Mouse (Mus musculus) gastrocnemius, adult 2 months (tissue): Measurements from ENCODE around the gene Sumf1. TPM values are rescaled to one million over a fixed set of nuclear protein-coding genes. Genes with fewer than 3 reads are reported as not detected.

Experiments
- DNase-seq: peaks from one replicate; pipeline ENCODE4 v3.0.0; 2022
- H3K27ac ChIP-seq: fragments of 200-600 bp; 2 replicates; pipeline ENCODE4 v1.8.1; 2022; ENCODE audit warnings: mild to moderate bottlenecking
- H3K4me3 ChIP-seq: fragments of 200-600 bp; 2 replicates; pipeline ENCODE4 v1.8.1; 2022; ENCODE audit warnings: mild to moderate bottlenecking, moderate library complexity
- CTCF ChIP-seq: fragments of 200-600 bp; IDR thresholded peaks from 2 replicates; pipeline ENCODE4 v1.8.1; 2022; ENCODE audit warnings: antibody characterized with exemption, mild to moderate bottlenecking, moderate library complexity
- intact Hi-C: fragments of 180-260 bp; cut with DNase I; formaldehyde crosslinking; loops from one replicate; pipeline ENCODE4 v1.15.1; 2025
- total RNA-seq, 2 experiments: library from RNA; stranded (reverse); gene quantifications; 2 replicates each; pipeline ENCODE4 v1.2.3; 2021

Sumf1 gene
- total RNA-seq, 2 experiments from 2014 or later: 7.4 to 9.4 TPM

GRCm38 (mm10) chr6:108222435-108222834 lies 37.1 kb upstream of the Sumf1 start:
- DNase-seq: no peak
- TF ChIP-seq CTCF: no peak
- peak overlapping the region; percentile 51 for H3K27ac ChIP-seq
- H3K4me3 ChIP-seq: no peak overlapping the region; the same call in none of the 2 replicates
- intact Hi-C loops: no loop called here

- intact Hi-C loops: no loop called here
- peak overlapping the region; percentile 64 for H3K27ac ChIP-seq
- no peak overlapping the region for H3K4me3 ChIP-seq
- DNase-seq: peak; percentile 58
- TF ChIP-seq CTCF: no peak
Observed at GRCm38 (mm10) chr6:108217987-108218386, 32.6 kb upstream of the Sumf1 start.

DNA sequence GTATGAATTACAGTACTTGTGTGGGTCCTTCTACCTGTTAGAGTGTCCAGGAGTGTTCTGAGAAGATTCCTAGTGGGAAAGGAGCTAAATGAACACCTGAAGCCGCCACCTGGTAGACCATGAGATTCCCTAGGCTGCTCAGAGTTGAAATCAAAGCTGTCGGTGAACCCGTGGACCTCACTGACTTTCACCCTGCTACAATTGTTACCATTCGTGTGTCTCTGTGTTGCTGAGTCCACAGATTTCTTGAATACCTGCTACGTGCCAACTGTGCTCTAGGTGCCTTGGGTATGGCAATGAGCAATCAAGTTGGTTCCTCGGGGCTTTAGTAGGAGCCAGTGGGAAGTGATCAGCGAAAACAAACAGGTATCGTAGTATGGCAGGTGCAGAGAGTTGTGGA lies 31.4 kb upstream of the Sumf1 start:
- H3K27ac ChIP-seq: no peak overlapping the region
- no peak for DNase-seq
- no peak overlapping the region for H3K4me3 ChIP-seq
- TF ChIP-seq CTCF: no peak
- intact Hi-C loops: no loop called here

- no peak for TF ChIP-seq CTCF
- H3K4me3 ChIP-seq: peak overlapping the region; percentile 96
- no peak for DNase-seq
- peak overlapping the region; percentile 16 for H3K27ac ChIP-seq
- intact Hi-C loops: no loop called here
Observed at GRCm38 (mm10) chr6:108216091-108216490, 30.7 kb upstream of the Sumf1 start.

DNA sequence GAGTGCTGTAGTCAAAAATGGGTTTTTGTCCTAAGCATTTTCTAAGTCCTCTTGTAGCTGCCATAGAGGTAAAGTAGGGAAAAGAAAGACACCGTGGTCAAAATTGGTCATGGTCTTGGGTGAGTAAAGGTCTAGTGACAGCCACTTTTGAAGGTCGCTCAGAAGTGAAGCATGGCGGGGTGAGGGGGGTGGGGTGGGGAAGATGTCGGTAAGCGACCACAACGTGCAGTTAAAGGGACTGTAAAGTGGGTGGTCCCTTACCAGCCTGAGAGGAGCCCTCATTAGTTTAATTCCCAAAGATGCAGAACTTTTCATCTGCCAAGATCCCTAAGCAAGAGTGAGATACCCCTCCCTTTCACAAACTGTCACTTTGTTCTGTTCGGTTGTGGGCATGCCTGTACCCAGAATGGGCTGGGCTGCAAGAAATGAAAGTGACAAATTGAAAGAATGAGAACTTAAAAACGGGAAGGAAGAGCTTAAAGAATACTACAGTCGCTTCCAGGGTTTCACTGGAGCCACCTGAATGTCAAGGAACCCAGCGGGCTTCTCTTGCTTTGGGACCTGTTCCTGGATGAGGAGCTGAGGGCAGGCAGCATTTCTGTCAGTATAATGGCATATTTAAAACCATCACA lies 29.0 kb upstream of the Sumf1 start:
- H3K4me3 ChIP-seq: peak overlapping the region; percentile 96
- H3K27ac ChIP-seq: peak overlapping the region; percentile 87
- intact Hi-C loops: loop anchor here (5.0 kb wide), 1 partner anchor 93 kb away; no protein-coding TSS in a partner anchor
- no peak for TF ChIP-seq CTCF
- DNase-seq: no peak

GRCm38 (mm10) chr6:108213481-108214293 lies 28.3 kb upstream of the Sumf1 start:
- Histone ChIP-seq H3K27ac (peak overlapping the region; percentile 87), H3K4me3 (peak overlapping the region; percentile 96)
- intact Hi-C loops: loop anchor here (2.0 to 5.0 kb wide), 2 partner anchors 29 to 94 kb away; partner anchors contain the start of gene Sumf1
- peak; percentile 39 for DNase-seq
- TF ChIP-seq CTCF: no peak

GRCm38 (mm10) chr6:108212881-108213295 lies 27.5 kb upstream of the Sumf1 start, which contains the start of gene Itpr1:
Itpr1 (plus strand) TSS chr6:108213096.
- intact Hi-C loops: loop anchor here (2.0 to 5.0 kb wide), 2 partner anchors 28 to 94 kb away; partner anchors contain the start of gene Sumf1
- H3K4me3 ChIP-seq: peak within 1 kb of the TSS; percentile 96
- peak within 1 kb of the TSS; percentile 87 for H3K27ac ChIP-seq
- TF ChIP-seq CTCF: no peak
- peak; percentile 98 for DNase-seq

DNA sequence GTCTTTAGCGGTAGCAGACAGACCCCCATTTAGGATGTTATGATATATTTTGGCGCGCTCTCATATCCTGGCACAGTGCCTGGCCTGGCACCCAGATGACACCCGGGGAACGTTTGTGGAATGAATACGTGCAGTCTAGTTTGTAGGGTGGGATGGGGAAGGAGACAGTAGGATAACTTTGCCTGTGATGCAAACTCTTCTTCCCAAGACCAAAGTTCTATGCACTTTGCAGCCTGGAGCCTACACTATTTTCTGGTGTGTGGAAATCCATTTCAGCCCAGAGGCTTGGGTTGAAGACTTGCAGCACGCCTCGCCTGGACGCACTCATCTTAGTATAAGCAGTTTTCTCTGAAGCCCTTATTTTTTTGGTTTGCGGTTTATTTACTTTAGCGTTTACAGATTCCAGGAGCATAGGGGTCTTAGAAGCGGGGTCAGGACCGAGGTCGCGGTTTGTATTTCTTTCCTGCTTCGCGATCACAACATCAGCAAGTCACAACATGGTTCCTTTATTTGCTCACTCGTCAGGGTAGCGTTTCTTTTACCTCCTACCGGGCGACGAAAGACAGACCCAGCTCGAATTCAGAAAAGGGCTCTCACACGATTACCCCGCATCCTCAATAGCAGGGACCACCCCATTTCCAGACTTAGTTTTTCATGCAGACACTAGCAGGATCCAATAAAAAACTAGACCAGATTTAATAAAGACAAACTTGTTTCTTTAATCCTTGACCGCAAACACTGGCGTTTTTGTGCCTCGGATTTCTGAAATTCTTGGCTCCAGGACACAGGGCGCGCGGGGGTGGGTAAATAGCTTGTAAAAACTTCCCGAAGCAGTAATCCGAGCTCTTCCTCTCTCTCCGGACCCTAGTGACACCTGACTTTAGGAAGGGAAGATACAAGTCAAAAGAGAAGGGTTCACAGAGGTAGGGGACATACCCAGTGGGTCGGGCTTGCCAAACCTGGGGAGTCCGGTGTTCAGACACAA lies 26.8 kb upstream of the Sumf1 start:
- intact Hi-C loops: loop anchor here (2.0 to 5.0 kb wide), 2 partner anchors 27 to 95 kb away; partner anchors contain the start of gene Sumf1

GRCm38 (mm10) chr6:108206914-108207566 lies 21.7 kb upstream of the Sumf1 start:
- intact Hi-C loops: no loop called here
- DNase-seq: no peak
- TF ChIP-seq CTCF: no peak
- H3K27ac ChIP-seq: no peak overlapping the region
- H3K4me3 ChIP-seq: no peak overlapping the region

More for the DNA sequence above, 26.8 kb upstream of the Sumf1 start:
- no peak for DNase-seq
- Histone ChIP-seq H3K4me3 (peak overlapping the region; percentile 96), H3K27ac (peak overlapping the region; percentile 87)
- TF ChIP-seq CTCF: no peak

DNA sequence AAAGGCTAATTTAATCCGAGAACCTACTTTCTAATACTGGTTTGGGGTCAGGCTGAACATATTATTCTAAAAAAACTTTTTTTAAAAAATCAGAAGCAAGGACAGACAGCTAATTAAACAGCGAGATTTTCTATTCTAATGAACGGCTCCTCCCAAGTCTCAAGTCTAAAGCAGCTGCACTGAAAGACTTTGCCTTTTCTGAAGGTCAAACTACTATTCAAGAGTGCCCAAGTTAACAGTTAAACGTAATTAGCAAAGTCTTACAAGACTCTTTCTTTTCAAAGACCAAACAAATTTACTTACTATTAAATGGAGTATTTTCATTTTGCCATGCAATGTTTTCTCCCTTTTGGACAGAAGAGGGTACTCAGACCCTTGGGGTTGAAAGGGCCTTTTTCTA lies 20.8 kb upstream of the Sumf1 start:
- Histone ChIP-seq H3K27ac (no peak overlapping the region), H3K4me3 (no peak overlapping the region)
- intact Hi-C loops: no loop called here
- DNase-seq: no peak
- no peak for TF ChIP-seq CTCF

- no peak for TF ChIP-seq CTCF
- H3K27ac ChIP-seq: no peak overlapping the region
- intact Hi-C loops: no loop called here
Observed at GRCm38 (mm10) chr6:108204322-108204721, 18.9 kb upstream of the Sumf1 start.

DNA sequence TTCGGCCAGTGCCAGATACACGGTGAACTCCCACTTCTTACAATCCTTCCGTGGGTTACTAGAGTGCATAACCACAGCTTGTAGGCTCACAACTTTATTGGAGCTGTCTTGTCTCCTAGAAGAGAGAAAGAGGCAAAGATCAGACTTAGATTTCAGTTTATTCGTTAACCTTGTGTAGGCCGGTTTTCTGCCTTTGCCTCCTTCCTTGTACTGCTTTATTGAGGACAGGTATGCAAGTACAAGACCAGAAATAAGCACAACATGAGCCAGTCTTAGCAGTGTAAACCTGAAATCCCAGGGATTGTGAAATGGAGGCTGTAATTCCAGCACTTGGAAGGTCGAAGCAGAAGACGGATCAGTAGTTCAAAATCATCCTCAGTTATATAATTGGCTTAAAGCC lies 12.9 kb upstream of the Sumf1 start:
- no peak for TF ChIP-seq CTCF
- H3K4me3 ChIP-seq: no peak overlapping the region
- DNase-seq: no peak
- intact Hi-C loops: no loop called here
- H3K27ac ChIP-seq: no peak overlapping the region

More at GRCm38 (mm10) chr6:108204322-108204721, 18.9 kb upstream of the Sumf1 start:
- DNase-seq: no peak
- no peak overlapping the region for H3K4me3 ChIP-seq
